Mouse (Mus musculus) hindbrain, embryonic 14.5 days (tissue): ENCODE results near the gene Gramd4. TPM values are rescaled to one million over a fixed set of nuclear protein-coding genes. Genes with fewer than 3 reads are reported as not detected.

Experiments used
- ATAC-seq: fragments of 200-750 bp; cut with Nextera tagmentation; 2 replicates; pipeline ENCODE4 v1.8.0; 2017; ENCODE audit warnings: moderate number of reproducible peaks, mild to moderate bottlenecking, moderate TSS enrichment, moderate library complexity; ENCODE audit not compliant: low FRiP score
- DNase-seq: peaks from one replicate; pipeline ENCODE4 v3.0.0-alpha.2; 2015; ENCODE audit warnings: low spot score
- H3K27ac ChIP-seq: fragments of 300-500 bp; sonication (generic); 2 replicates; pipeline ENCODE4 v1.5.1; 2014; ENCODE audit warnings: mild to moderate bottlenecking, moderate library complexity
- H3K27me3 ChIP-seq: fragments of 300-500 bp; sonication (generic); 2 replicates; pipeline ENCODE4 v1.6.1; 2014; ENCODE audit warnings: mild to moderate bottlenecking, low read length, mixed read lengths; ENCODE audit not compliant: control insufficient read depth, insufficient read depth
- H3K36me3 ChIP-seq: fragments of 300-500 bp; sonication (generic); replicated peaks from 2 replicates; pipeline ENCODE4 v1.6.1; 2014; ENCODE audit not compliant: control insufficient read depth, insufficient read depth
- H3K4me1 ChIP-seq: fragments of 300-500 bp; sonication (generic); replicated peaks from 2 replicates; pipeline ENCODE4 v1.6.1; 2014; ENCODE audit warnings: antibody characterized with exemption, low read length, mixed read lengths; ENCODE audit not compliant: control insufficient read depth, insufficient read depth
- H3K4me2 ChIP-seq: fragments of 300-500 bp; sonication (generic); replicated peaks from 2 replicates; pipeline ENCODE4 v1.6.1; 2014; ENCODE audit warnings: mild to moderate bottlenecking, moderate library complexity
- H3K4me3 ChIP-seq: fragments of 300-500 bp; sonication (generic); replicated peaks from 2 replicates; pipeline ENCODE4 v1.5.1; 2014; ENCODE audit warnings: mild to moderate bottlenecking, low read length
- H3K9ac ChIP-seq: fragments of 300-500 bp; sonication (generic); 2 replicates; pipeline ENCODE4 v1.6.1; 2014
- H3K9me3 ChIP-seq: fragments of 300-500 bp; sonication (generic); 2 replicates; pipeline ENCODE4 v1.6.1; 2016; ENCODE audit warnings: low read length; ENCODE audit not compliant: control insufficient read depth
- WGBS: fragments of 180-500 bp; shearing (Covaris S2); extraction: QIAGEN DNeasy Blood & Tissue Kit; methylation state at CpG from one replicate; pipeline ENCODE4 v1.1.7; 2014; 5-methylcytosine and 5-hydroxymethylcytosine counted together
- polyA plus RNA-seq: library from polyadenylated mRNA; unstranded; fragments of >200 nt; fragmentation: Nextera tagmentation; extraction: Ambion mirVana; gene quantifications from 2 replicates; pipeline ENCODE4 v1.2.1, GENCODE M21; 2014

The Gramd4 gene
- polyA plus RNA-seq, 1 experiment from 2014 or later = 24.9 TPM

GRCm38 (mm10) chr15:86075305-86076047 is 18.0 kb downstream of the Gramd4 start:
- ATAC-seq (no peak), DNase-seq (no peak)
- no peak overlapping the region for H3K4me3 ChIP-seq
- 95% methylated on average over 20 of the region's 20 CpGs for WGBS
- H3K4me2 ChIP-seq = no peak overlapping the region
- H3K9ac ChIP-seq = no peak overlapping the region
- H3K27me3 ChIP-seq = no peaks in the 10 kb centered on the region
- no peaks in the 10 kb centered on the region for H3K9me3 ChIP-seq
- peaks cover 8% of the 10 kb centered on the region; the same call in 1 of the 2 replicates for H3K4me1 ChIP-seq
- H3K36me3 ChIP-seq = no peaks in the 10 kb centered on the region
- no peak overlapping the region for H3K27ac ChIP-seq

GRCm38 (mm10) chr15:86076048-86076315 is 18.5 kb downstream of the Gramd4 start:
- Histone ChIP-seq H3K9me3 (no peaks in the 10 kb centered on the region), H3K9ac (no peak overlapping the region), H3K4me3 (no peak overlapping the region), H3K27ac (no peak overlapping the region), H3K4me2 (no peak overlapping the region), H3K27me3 (no peaks in the 10 kb centered on the region), H3K4me1 (peaks cover 3% of the 10 kb centered on the region; the same call in 1 of the 2 replicates), H3K36me3 (no peaks in the 10 kb centered on the region)
- ATAC-seq (no peak), DNase-seq (no peak)
- 84% methylated on average over 2 of the region's 2 CpGs for WGBS

GRCm38 (mm10) chr15:86076378-86076777 is 18.9 kb downstream of the Gramd4 start:
- no peaks in the 10 kb centered on the region for H3K36me3 ChIP-seq
- WGBS = 86% methylated on average over 8 of the region's 8 CpGs
- H3K9me3 ChIP-seq = no peaks in the 10 kb centered on the region
- no peak overlapping the region for H3K4me3 ChIP-seq
- ATAC-seq = no peak
- no peak overlapping the region for H3K9ac ChIP-seq
- no peak overlapping the region for H3K27ac ChIP-seq
- no peaks in the 10 kb centered on the region for H3K27me3 ChIP-seq
- H3K4me2 ChIP-seq = no peak overlapping the region
- peaks cover 3% of the 10 kb centered on the region for H3K4me1 ChIP-seq
- no peak for DNase-seq

- DNase-seq = no peak
- 85% methylated on average over 5 of the region's 5 CpGs for WGBS
- no peak for ATAC-seq
These were observed 20.4 kb downstream of the Gramd4 start for GRCm38 (mm10) chr15:86077934-86078333.

GRCm38 (mm10) chr15:86078481-86079216 is 21.2 kb downstream of the Gramd4 start:
- H3K4me1 ChIP-seq = peaks cover 26% of the 10 kb centered on the region
- H3K9ac ChIP-seq = no peak overlapping the region
- WGBS = 74% methylated on average over 18 of the region's 18 CpGs
- no peaks in the 10 kb centered on the region for H3K27me3 ChIP-seq
- no peaks in the 10 kb centered on the region for H3K9me3 ChIP-seq
- no peaks in the 10 kb centered on the region for H3K36me3 ChIP-seq
- ATAC-seq (no peak), DNase-seq (no peak)
- H3K4me3 ChIP-seq = no peak overlapping the region
- H3K4me2 ChIP-seq = no peak overlapping the region
- no peak overlapping the region for H3K27ac ChIP-seq

More at GRCm38 (mm10) chr15:86077934-86078333, 20.4 kb downstream of the Gramd4 start:
- H3K4me3 ChIP-seq = no peak overlapping the region
- H3K4me2 ChIP-seq = no peak overlapping the region
- peaks cover 18% of the 10 kb centered on the region for H3K4me1 ChIP-seq
- no peak overlapping the region for H3K27ac ChIP-seq
- no peaks in the 10 kb centered on the region for H3K36me3 ChIP-seq
- H3K9me3 ChIP-seq = no peaks in the 10 kb centered on the region
- H3K9ac ChIP-seq = no peak overlapping the region
- H3K27me3 ChIP-seq = no peaks in the 10 kb centered on the region

GRCm38 (mm10) chr15:86079467-86079866 is 22.0 kb downstream of the Gramd4 start:
- H3K9ac ChIP-seq = no peak overlapping the region
- 85% methylated on average over 5 of the region's 5 CpGs for WGBS
- ATAC-seq (no peak), DNase-seq (no peak)
- H3K9me3 ChIP-seq = no peaks in the 10 kb centered on the region
- no peaks in the 10 kb centered on the region for H3K36me3 ChIP-seq
- no peak overlapping the region for H3K4me2 ChIP-seq
- H3K27ac ChIP-seq = no peak overlapping the region
- peaks cover 31% of the 10 kb centered on the region for H3K4me1 ChIP-seq
- no peak overlapping the region for H3K4me3 ChIP-seq
- no peaks in the 10 kb centered on the region for H3K27me3 ChIP-seq

GRCm38 (mm10) chr15:86079876-86080275 is 22.4 kb downstream of the Gramd4 start:
- peaks cover 35% of the 10 kb centered on the region for H3K4me1 ChIP-seq
- no peaks in the 10 kb centered on the region for H3K27me3 ChIP-seq
- ATAC-seq = no peak
- H3K9ac ChIP-seq = no peak overlapping the region
- H3K4me2 ChIP-seq = no peak overlapping the region
- H3K36me3 ChIP-seq = no peaks in the 10 kb centered on the region
- no peaks in the 10 kb centered on the region for H3K9me3 ChIP-seq
- H3K27ac ChIP-seq = no peak overlapping the region
- no peak overlapping the region for H3K4me3 ChIP-seq
- DNase-seq = no peak
- 61% methylated on average over 4 of the region's 4 CpGs for WGBS

- Histone ChIP-seq H3K4me2 (no peak overlapping the region), H3K4me1 (peaks cover 40% of the 10 kb centered on the region), H3K27me3 (no peaks in the 10 kb centered on the region), H3K36me3 (no peaks in the 10 kb centered on the region), H3K9me3 (no peaks in the 10 kb centered on the region), H3K9ac (no peak overlapping the region), H3K4me3 (no peak overlapping the region), H3K27ac (no peak overlapping the region)
- DNase-seq (no peak), ATAC-seq (no peak)
- WGBS = 88% methylated on average over 1 of the region's 1 CpGs
These were observed 22.9 kb downstream of the Gramd4 start for GRCm38 (mm10) chr15:86080408-86080807.

GRCm38 (mm10) chr15:86081654-86082053 is 24.2 kb downstream of the Gramd4 start:
- Histone ChIP-seq H3K27me3 (no peaks in the 10 kb centered on the region), H3K4me3 (no peak overlapping the region), H3K9ac (no peak overlapping the region), H3K4me1 (peaks cover 51% of the 10 kb centered on the region), H3K9me3 (no peaks in the 10 kb centered on the region), H3K4me2 (no peak overlapping the region), H3K27ac (no peak overlapping the region), H3K36me3 (no peaks in the 10 kb centered on the region)
- DNase-seq (no peak), ATAC-seq (no peak)
- WGBS = 43% methylated on average over 12 of the region's 12 CpGs
